19 mouse cellular contexts compared by ENCODE assay signal in genomic region chr8:79201446-79202147, GRCm38 (mm10). TPM values are rescaled to one million over a fixed set of nuclear protein-coding genes. Genes with fewer than 3 reads are reported as not detected.
A peak's percentile ranks its signal among the peaks of the same experiment; 100 is the strongest.
DNase-seq lines count a peak whose midpoint lies in the region; ATAC-seq lines count a peak whose summit lies in the region.
"Had no signal": no experiment of that assay in that cellular context is flagged by ENCODE, and none has a peak within 500 bp of the region (broad histone marks: within the 10 kb centered on the region; RNA-seq: fewer than 3 reads in every experiment).

No protein-coding gene starts in this region.

- no peak overlapping the region for H3K27ac ChIP-seq in forebrain, embryonic 14.5 days (ENCODE audit: low read depth, low read length)
- no peak overlapping the region for H3K27ac ChIP-seq in forebrain, embryonic 11.5 days (ENCODE audit: low read depth, low read length)
- no peak overlapping the region for H3K27ac ChIP-seq in forebrain, embryonic 16.5 days (ENCODE audit: low read length)
- H3K27ac ChIP-seq in liver, embryonic 12.5 days: no peak overlapping the region
- H3K27ac ChIP-seq: macrophage; neural tube, embryonic 13.5 days had no signal

- WGBS in forebrain, embryonic 14.5 days: 62% methylated on average over 11 of the region's 11 CpGs
- 79% methylated on average over 11 of the region's 11 CpGs for WGBS in forebrain, embryonic 11.5 days
- WGBS in forebrain, embryonic 16.5 days: 53% methylated on average over 11 of the region's 11 CpGs
- 73% methylated on average over 11 of the region's 11 CpGs for WGBS in liver, embryonic 12.5 days (ENCODE audit: insufficient replicate concordance)

- H3K9ac ChIP-seq in forebrain, embryonic 14.5 days (ENCODE audit: low read length): no peak overlapping the region
- no peak overlapping the region for H3K9ac ChIP-seq in forebrain, embryonic 11.5 days (ENCODE audit: low read length)
- H3K9ac ChIP-seq in forebrain, embryonic 16.5 days (replicated peaks; ENCODE audit: low read depth, low read length): no peak overlapping the region
- H3K9ac ChIP-seq in liver, embryonic 12.5 days: no peak overlapping the region
- H3K9ac ChIP-seq: neural tube, embryonic 13.5 days had no signal

- H3K36me3 ChIP-seq in forebrain, embryonic 14.5 days (ENCODE audit: control insufficient read depth, insufficient read depth, low read length): no peaks in the 10 kb centered on the region
- no peaks in the 10 kb centered on the region; the same call in 1 of the 2 replicates for H3K36me3 ChIP-seq in forebrain, embryonic 11.5 days (ENCODE audit: control insufficient read depth, insufficient read depth, low read length)
- no peaks in the 10 kb centered on the region for H3K36me3 ChIP-seq in forebrain, embryonic 16.5 days (ENCODE audit: control insufficient read depth, insufficient read depth)
- H3K36me3 ChIP-seq in liver, embryonic 12.5 days: no peaks in the 10 kb centered on the region
- H3K36me3 ChIP-seq: G1E; neural tube, embryonic 13.5 days had no signal

- intact Hi-C loops in left cerebral cortex, postnatal 36 days (cut with DNase I): no loop called here

- H3K4me1 ChIP-seq in forebrain, embryonic 14.5 days (ENCODE audit: control insufficient read depth, insufficient read depth, low read length): peaks cover 3% of the 10 kb centered on the region; the same call in 1 of the 2 replicates
- H3K4me1 ChIP-seq in forebrain, embryonic 11.5 days (replicated peaks; ENCODE audit: control insufficient read depth, insufficient read depth, low read length): no peaks in the 10 kb centered on the region
- peaks cover 9% of the 10 kb centered on the region for H3K4me1 ChIP-seq in forebrain, embryonic 16.5 days (replicated peaks; ENCODE audit: control insufficient read depth, insufficient read depth, low read length)
- no peaks in the 10 kb centered on the region for H3K4me1 ChIP-seq in liver, embryonic 12.5 days

- peak; percentile 45; the same call in 1 of the 2 replicates for ATAC-seq in forebrain, embryonic 14.5 days
- ATAC-seq in forebrain, embryonic 11.5 days (replicated peaks; ENCODE audit: low FRiP score): no peak
- peak; percentile 67 for ATAC-seq in forebrain, embryonic 16.5 days
- ATAC-seq in liver, embryonic 12.5 days: no peak
- ATAC-seq: midbrain, embryonic 16.5 days had no signal

- peak; percentile 48 for DNase-seq in forebrain, embryonic 14.5 days (ENCODE audit: low spot score)
- DNase-seq in forebrain, embryonic 11.5 days (ENCODE audit: low spot score): no peak
- DNase-seq in 3T3-L1 (ENCODE audit: low read depth, low spot score): peak; percentile 68
- peak; percentile 23 for DNase-seq in cerebellum, adult 8-10 months
- no peak for DNase-seq in kidney, adult 9 months
- DNase-seq in left cerebral cortex, postnatal 36 days (ENCODE audit: low spot score in 2 of 2): no peak
- DNase-seq: heart, adult 11 months; kidney, postnatal 10 days; right cerebral cortex, adult 18-20 months had no signal

- H3K27me3 ChIP-seq in forebrain, embryonic 14.5 days (replicated peaks; ENCODE audit: control insufficient read depth, insufficient read depth, low read length): no peaks in the 10 kb centered on the region
- no peaks in the 10 kb centered on the region for H3K27me3 ChIP-seq in forebrain, embryonic 11.5 days (ENCODE audit: control insufficient read depth, insufficient read depth, low read length)
- H3K27me3 ChIP-seq in forebrain, embryonic 16.5 days (replicated peaks; ENCODE audit: control insufficient read depth, insufficient read depth, low read length): no peaks in the 10 kb centered on the region
- H3K27me3 ChIP-seq in liver, embryonic 12.5 days (replicated peaks): no peaks in the 10 kb centered on the region
- H3K27me3 ChIP-seq: neural tube, embryonic 13.5 days had no signal

- H3K4me2 ChIP-seq in forebrain, embryonic 14.5 days (ENCODE audit: low read length): no peak overlapping the region
- H3K4me2 ChIP-seq in forebrain, embryonic 11.5 days (ENCODE audit: low read depth, low read length, severe bottlenecking): no peak overlapping the region
- no peak overlapping the region for H3K4me2 ChIP-seq in forebrain, embryonic 16.5 days (ENCODE audit: low read length)
- no peak overlapping the region for H3K4me2 ChIP-seq in liver, embryonic 12.5 days
- H3K4me2 ChIP-seq: neural tube, embryonic 13.5 days had no signal

- H3K9me3 ChIP-seq in forebrain, embryonic 14.5 days (replicated peaks; ENCODE audit: control insufficient read depth, low read length): no peaks in the 10 kb centered on the region
- no peaks in the 10 kb centered on the region for H3K9me3 ChIP-seq in forebrain, embryonic 11.5 days (ENCODE audit: control insufficient read depth, low read length)
- no peaks in the 10 kb centered on the region for H3K9me3 ChIP-seq in forebrain, embryonic 16.5 days (ENCODE audit: control insufficient read depth, low read length)
- H3K9me3 ChIP-seq in liver, embryonic 12.5 days (replicated peaks): no peaks in the 10 kb centered on the region
- H3K9me3 ChIP-seq: G1E; neural tube, embryonic 13.5 days had no signal

- no peak overlapping the region for H3K4me3 ChIP-seq in forebrain, embryonic 14.5 days (ENCODE audit: low read depth, low read length)
- H3K4me3 ChIP-seq in forebrain, embryonic 11.5 days (ENCODE audit: low read depth, low read length): no peak overlapping the region
- no peak overlapping the region for H3K4me3 ChIP-seq in forebrain, embryonic 16.5 days (replicated peaks; ENCODE audit: low read length)
- H3K4me3 ChIP-seq in liver, embryonic 12.5 days: no peak overlapping the region
- H3K4me3 ChIP-seq: neural tube, embryonic 13.5 days had no signal

RNA-seq across cellular contexts. Expression of gene 1700011L22Rik, which starts 46.8 kb away (rescaled TPM):
- not detected in 2 replicates for polyA plus RNA-seq in forebrain, embryonic 14.5 days (2014; fragmentation: Nextera tagmentation; extraction: Ambion mirVana)
- polyA plus RNA-seq in forebrain, embryonic 11.5 days (2014; fragmentation: Nextera tagmentation; extraction: Ambion mirVana): not detected in 2 replicates
- polyA plus RNA-seq in forebrain, embryonic 16.5 days (2015; fragmentation: Nextera tagmentation; extraction: Ambion mirVana): not detected in 2 replicates
- polyA plus RNA-seq in liver, embryonic 12.5 days (2016; fragmentation: Nextera tagmentation; extraction: Ambion mirVana): not detected in 2 replicates
- total RNA-seq in left cerebral cortex, postnatal 36 days (2021): not detected
- total RNA-seq: G1E; layer of hippocampus, postnatal 10 days; liver, adult 2 months had no signal
- polyA plus RNA-seq: C2C12; G1E; heart, embryonic 16.5 days; liver, adult 2 months; macrophage; midbrain, embryonic 16.5 days; neural tube, embryonic 13.5 days had no signal

Comparison
In these comparisons a context has a peak if more than half of its experiments do, and no peak if none do; other contexts are left out.
1. ATAC-seq: peak in forebrain, embryonic 14.5 days (single experiment) and forebrain, embryonic 16.5 days (single experiment); none in forebrain, embryonic 11.5 days (single experiment) and liver, embryonic 12.5 days (single experiment).
2. DNase-seq: peak in forebrain, embryonic 14.5 days (single experiment), 3T3-L1 (single experiment) and cerebellum, adult 8-10 months (single experiment); none in forebrain, embryonic 11.5 days (single experiment), kidney, adult 9 months (single experiment) and left cerebral cortex, postnatal 36 days (0 of 2).